Mouse (Mus musculus): ENCODE measurements around the gene Zfp358. TPM values are rescaled to one million over a fixed set of nuclear protein-coding genes. Genes with fewer than 3 reads are reported as not detected.
A peak's percentile ranks its signal among the peaks of the same experiment; 100 is the strongest.

Gene Zfp358
- polyA plus RNA-seq, 2 experiments, result 1.7 to 4.8 TPM

GRCm38 (mm10) chr8:3514681-3515247 lies 21.8 kb downstream of the Zfp358 start:
- Histone ChIP-seq H3K4me1 (replicated peaks; ENCODE audit: control insufficient read depth in 2 of 2, insufficient read depth in 2 of 2, low read length in 1 of 2) (peaks cover 15 to 18% of the 10 kb centered on the region in 2 experiments), H3K9ac (replicated peaks) (peak overlapping the region; percentile 50)
- 35% methylated on average over 13 of the region's 13 CpGs for WGBS (ENCODE audit: insufficient replicate concordance)

GRCm38 (mm10) chr8:3515260-3515671 lies 22.3 kb downstream of the Zfp358 start, which contains the start of gene Pnpla6:
Gene Pnpla6 (plus strand): TSS chr8:3515384.
- H3K27ac ChIP-seq, result peak within 1 kb of the TSS; percentile 70
- H3K9ac ChIP-seq (replicated peaks), result peak within 1 kb of the TSS; percentile 77
- peaks cover 18% of the 10 kb centered on the region in 2 experiments for H3K4me1 ChIP-seq (replicated peaks; ENCODE audit: control insufficient read depth in 2 of 2, insufficient read depth in 2 of 2, low read length in 1 of 2)
- H3K4me2 ChIP-seq (ENCODE audit: low read depth), result peak within 1 kb of the TSS; percentile 100
- WGBS (ENCODE audit: insufficient replicate concordance), result 1% methylated on average over 25 of the region's 25 CpGs
- H3K27me3 ChIP-seq (ENCODE audit: control insufficient read depth, insufficient read depth, low read length), result no peaks in the 10 kb centered on the region
- peak; percentile 56 for ATAC-seq (ENCODE audit: insufficient read depth)
- no peaks in the 10 kb centered on the region for H3K9me3 ChIP-seq (ENCODE audit: control insufficient read depth, low read length)
- no peaks in the 10 kb centered on the region; the same call in 1 of the 2 replicates for H3K36me3 ChIP-seq (replicated peaks; ENCODE audit: control insufficient read depth, insufficient read depth, low read depth)
- peak within 1 kb of the TSS; percentile 79 to 84 for H3K4me3 ChIP-seq (ENCODE audit: insufficient read depth in 1 of 2, low read depth in 2 of 2, low read length in 2 of 2)
- TF ChIP-seq CTCF (IDR thresholded peaks at IDR 0.05; ENCODE audit: low read depth) (no peak), EP300 (IDR thresholded peaks at IDR 0.05; ENCODE audit: low read depth) (no peak)
- DNase-seq (ENCODE audit: low read depth in 3 of 3, low spot score in 3 of 3), result peak; percentile 61 to 73 (median 70)

More at GRCm38 (mm10) chr8:3514681-3515247, 21.8 kb downstream of the Zfp358 start:
- TF ChIP-seq EP300 (IDR thresholded peaks at IDR 0.05; ENCODE audit: low read depth) (no peak), CTCF (IDR thresholded peaks at IDR 0.05; ENCODE audit: low read depth) (no peak)
- peak overlapping the region; percentile 37 to 84; a peak in 3 of 4 replicates for H3K4me3 ChIP-seq (ENCODE audit: insufficient read depth in 1 of 2, low read depth in 2 of 2, low read length in 2 of 2)
- H3K9me3 ChIP-seq (ENCODE audit: control insufficient read depth, low read length), result no peaks in the 10 kb centered on the region
- no peaks in the 10 kb centered on the region; the same call in 1 of the 2 replicates for H3K36me3 ChIP-seq (replicated peaks; ENCODE audit: control insufficient read depth, insufficient read depth, low read depth)
- ATAC-seq (ENCODE audit: insufficient read depth) (no peak), DNase-seq (ENCODE audit: low read depth in 3 of 3, low spot score in 3 of 3) (no peak)
- peak overlapping the region; percentile 100 for H3K4me2 ChIP-seq (ENCODE audit: low read depth)
- no peaks in the 10 kb centered on the region for H3K27me3 ChIP-seq (ENCODE audit: control insufficient read depth, insufficient read depth, low read length)
- H3K27ac ChIP-seq, result peak overlapping the region; percentile 22; the same call in 1 of the 2 replicates

GRCm38 (mm10) chr8:3515771-3516417 lies 23.0 kb downstream of the Zfp358 start:
- Histone ChIP-seq H3K9ac (replicated peaks) (peak overlapping the region; percentile 77), H3K36me3 (replicated peaks; ENCODE audit: control insufficient read depth, insufficient read depth, low read depth) (no peaks in the 10 kb centered on the region; the same call in 1 of the 2 replicates), H3K4me1 (replicated peaks; ENCODE audit: control insufficient read depth in 2 of 2, insufficient read depth in 2 of 2, low read length in 1 of 2) (peaks cover 22% of the 10 kb centered on the region in 2 experiments), H3K27ac (peak overlapping the region; percentile 70), H3K4me2 (ENCODE audit: low read depth) (peak overlapping the region; percentile 100), H3K9me3 (ENCODE audit: control insufficient read depth, low read length) (no peaks in the 10 kb centered on the region), H3K4me3 (ENCODE audit: insufficient read depth in 1 of 2, low read depth in 2 of 2, low read length in 2 of 2) (peak overlapping the region; percentile 79 to 84), H3K27me3 (ENCODE audit: control insufficient read depth, insufficient read depth, low read length) (no peaks in the 10 kb centered on the region)
- WGBS (ENCODE audit: insufficient replicate concordance), result under 1% methylated on average over 25 of the region's 25 CpGs
- TF ChIP-seq EP300 (IDR thresholded peaks at IDR 0.05; ENCODE audit: low read depth) (no peak), CTCF (IDR thresholded peaks at IDR 0.05; ENCODE audit: low read depth) (no peak)
- DNase-seq (ENCODE audit: low read depth in 3 of 3, low spot score in 3 of 3) (no peak), ATAC-seq (ENCODE audit: insufficient read depth) (peak; percentile 43)

GRCm38 (mm10) chr8:3516450-3517116 lies 23.6 kb downstream of the Zfp358 start:
- H3K4me1 ChIP-seq (replicated peaks; ENCODE audit: control insufficient read depth in 2 of 2, insufficient read depth in 2 of 2, low read length in 1 of 2), result peaks cover 29% of the 10 kb centered on the region in 2 experiments
- peak; percentile 87 for ATAC-seq (ENCODE audit: insufficient read depth)
- H3K27ac ChIP-seq, result peak overlapping the region; percentile 70
- WGBS (ENCODE audit: insufficient replicate concordance), result under 1% methylated on average over 36 of the region's 36 CpGs
- H3K4me3 ChIP-seq (ENCODE audit: insufficient read depth in 1 of 2, low read depth in 2 of 2, low read length in 2 of 2), result peak overlapping the region; percentile 79 to 84
- H3K9me3 ChIP-seq (ENCODE audit: control insufficient read depth, low read length), result no peaks in the 10 kb centered on the region
- H3K4me2 ChIP-seq (ENCODE audit: low read depth), result peak overlapping the region; percentile 100
- H3K36me3 ChIP-seq (replicated peaks; ENCODE audit: control insufficient read depth, insufficient read depth, low read depth), result no peaks in the 10 kb centered on the region; the same call in 1 of the 2 replicates
- H3K9ac ChIP-seq (replicated peaks), result peak overlapping the region; percentile 77
- peak; percentile 84 to 88 (median 86) for DNase-seq (ENCODE audit: low read depth in 3 of 3, low spot score in 3 of 3)
- H3K27me3 ChIP-seq (ENCODE audit: control insufficient read depth, insufficient read depth, low read length), result no peaks in the 10 kb centered on the region
- TF ChIP-seq EP300 (IDR thresholded peaks at IDR 0.05; ENCODE audit: low read depth), result no peak
- TF ChIP-seq CTCF (IDR thresholded peaks at IDR 0.05; ENCODE audit: low read depth), result peak; percentile 17; the same call in 1 of the 2 replicates
